Mouse (Mus musculus): ENCODE results near the gene Polh.

Gene Polh

GRCm38 (mm10) chr17:46201151-46201550 lies 1.3 kb downstream of the Polh start:
- in situ Hi-C loops (cut with MboI; ENCODE audit: low pct_unique_long_range_greater_than_20kb in 1 of 2, low sequenced_read_pairs in 2 of 2, unreplicated experiment in 1 of 2) = loop anchor here (25.0 kb wide), 1 partner anchor 764 kb away; the partner anchor contains the start of gene Cdc5l (in 2 of the 2)

GRCm38 (mm10) chr17:46188829-46189228 lies 13.6 kb downstream of the Polh start:
- in situ Hi-C loops (cut with MboI; ENCODE audit: low pct_unique_long_range_greater_than_20kb in 1 of 2, low sequenced_read_pairs in 2 of 2, unreplicated experiment in 1 of 2) = no loop called here

- in situ Hi-C loops (cut with MboI; ENCODE audit: low pct_unique_long_range_greater_than_20kb in 1 of 2, low sequenced_read_pairs in 2 of 2, unreplicated experiment in 1 of 2) = no loop called here
Measured at GRCm38 (mm10) chr17:46182273-46182672, 20.2 kb downstream of the Polh start.

GRCm38 (mm10) chr17:46170538-46170937 lies 31.9 kb downstream of the Polh start:
- in situ Hi-C loops (cut with MboI; ENCODE audit: low pct_unique_long_range_greater_than_20kb in 1 of 2, low sequenced_read_pairs in 2 of 2, unreplicated experiment in 1 of 2) = no loop called here

- in situ Hi-C loops (cut with MboI; ENCODE audit: low pct_unique_long_range_greater_than_20kb in 1 of 2, low sequenced_read_pairs in 2 of 2, unreplicated experiment in 1 of 2) = no loop called here
Measured at GRCm38 (mm10) chr17:46168768-46169167, 33.7 kb downstream of the Polh start.

GRCm38 (mm10) chr17:46168318-46168717 lies 34.1 kb downstream of the Polh start:
- in situ Hi-C loops (cut with MboI; ENCODE audit: low pct_unique_long_range_greater_than_20kb in 1 of 2, low sequenced_read_pairs in 2 of 2, unreplicated experiment in 1 of 2) = no loop called here

- in situ Hi-C loops (cut with MboI; ENCODE audit: low pct_unique_long_range_greater_than_20kb in 1 of 2, low sequenced_read_pairs in 2 of 2, unreplicated experiment in 1 of 2) = no loop called here
Measured at GRCm38 (mm10) chr17:46167014-46167413, 35.4 kb downstream of the Polh start.

GRCm38 (mm10) chr17:46166270-46166669 lies 36.2 kb downstream of the Polh start:
- in situ Hi-C loops (cut with MboI; ENCODE audit: low pct_unique_long_range_greater_than_20kb in 1 of 2, low sequenced_read_pairs in 2 of 2, unreplicated experiment in 1 of 2) = no loop called here

- in situ Hi-C loops (cut with MboI; ENCODE audit: low pct_unique_long_range_greater_than_20kb in 1 of 2, low sequenced_read_pairs in 2 of 2, unreplicated experiment in 1 of 2) = no loop called here
Measured at GRCm38 (mm10) chr17:46165460-46165859, 37.0 kb downstream of the Polh start.

- in situ Hi-C loops (cut with MboI; ENCODE audit: low pct_unique_long_range_greater_than_20kb in 1 of 2, low sequenced_read_pairs in 2 of 2, unreplicated experiment in 1 of 2) = no loop called here
Measured at GRCm38 (mm10) chr17:46164791-46165190, 37.7 kb downstream of the Polh start.

- in situ Hi-C loops (cut with MboI; ENCODE audit: low pct_unique_long_range_greater_than_20kb in 1 of 2, low sequenced_read_pairs in 2 of 2, unreplicated experiment in 1 of 2) = no loop called here
Measured at GRCm38 (mm10) chr17:46164301-46164700, 38.1 kb downstream of the Polh start.

GRCm38 (mm10) chr17:46162951-46163421 lies 39.5 kb downstream of the Polh start:
- in situ Hi-C loops (cut with MboI; ENCODE audit: low pct_unique_long_range_greater_than_20kb in 1 of 2, low sequenced_read_pairs in 2 of 2, unreplicated experiment in 1 of 2) = no loop called here

GRCm38 (mm10) chr17:46162551-46162950 lies 39.9 kb downstream of the Polh start:
- in situ Hi-C loops (cut with MboI; ENCODE audit: low pct_unique_long_range_greater_than_20kb in 1 of 2, low sequenced_read_pairs in 2 of 2, unreplicated experiment in 1 of 2) = no loop called here

GRCm38 (mm10) chr17:46161710-46162109 lies 40.7 kb downstream of the Polh start:
- in situ Hi-C loops (cut with MboI; ENCODE audit: low pct_unique_long_range_greater_than_20kb in 1 of 2, low sequenced_read_pairs in 2 of 2, unreplicated experiment in 1 of 2) = no loop called here

GRCm38 (mm10) chr17:46161179-46161578 lies 41.3 kb downstream of the Polh start:
- in situ Hi-C loops (cut with MboI; ENCODE audit: low pct_unique_long_range_greater_than_20kb in 1 of 2, low sequenced_read_pairs in 2 of 2, unreplicated experiment in 1 of 2) = no loop called here

GRCm38 (mm10) chr17:46160686-46161085 lies 41.8 kb downstream of the Polh start, which contains the start of gene Gtpbp2:
Gtpbp2 (plus strand) TSS chr17:46161032.
- in situ Hi-C loops (cut with MboI; ENCODE audit: low pct_unique_long_range_greater_than_20kb in 1 of 2, low sequenced_read_pairs in 2 of 2, unreplicated experiment in 1 of 2) = no loop called here

- in situ Hi-C loops (cut with MboI; ENCODE audit: low pct_unique_long_range_greater_than_20kb in 1 of 2, low sequenced_read_pairs in 2 of 2, unreplicated experiment in 1 of 2) = no loop called here
Measured at GRCm38 (mm10) chr17:46160090-46160662, 42.3 kb downstream of the Polh start.

- in situ Hi-C loops (cut with MboI; ENCODE audit: low pct_unique_long_range_greater_than_20kb in 1 of 2, low sequenced_read_pairs in 2 of 2, unreplicated experiment in 1 of 2) = no loop called here
Measured at GRCm38 (mm10) chr17:46159236-46159635, 43.2 kb downstream of the Polh start.

- in situ Hi-C loops (cut with MboI; ENCODE audit: low pct_unique_long_range_greater_than_20kb in 1 of 2, low sequenced_read_pairs in 2 of 2, unreplicated experiment in 1 of 2) = no loop called here
Measured at GRCm38 (mm10) chr17:46157131-46157530, 45.3 kb downstream of the Polh start.

- in situ Hi-C loops (cut with MboI; ENCODE audit: low pct_unique_long_range_greater_than_20kb in 1 of 2, low sequenced_read_pairs in 2 of 2, unreplicated experiment in 1 of 2) = no loop called here
Measured at GRCm38 (mm10) chr17:46156680-46157079, 45.8 kb downstream of the Polh start.
